Mouse (Mus musculus) MEL (cell line): ENCODE measurements at regions not wholly inside any gene's neighbourhood (a gene's known extent, or its start where the extent isn't known, plus 50 kb on each side); places are given as distances from the start of the nearest gene placed in this dataset.

Experiments
- E2F4 ChIP-seq: IDR thresholded peaks from 2 replicates; pipeline ENCODE4 v1.6.1; 2011; ENCODE audit warnings: low read depth, low read length, improper control_type of control experiment, borderline replicate concordance
- ELF1 ChIP-seq: IDR thresholded peaks from 2 replicates; pipeline ENCODE4 v1.6.1; 2014; ENCODE audit warnings: low read depth, mild to moderate bottlenecking, inconsistent platforms, low read length, improper control_type of control experiment, moderate library complexity
- EP300 ChIP-seq, 2 experiments: IDR thresholded peaks; 2 replicates each; pipeline ENCODE4 v1.6.1; 2011; ENCODE audit warnings: improper control_type of control experiment in 2 of 2, low read length in 2 of 2, low read depth in 1 of 2, mild to moderate bottlenecking in 1 of 2
- GABPA ChIP-seq: IDR thresholded peaks from 2 replicates; pipeline ENCODE4 v1.6.1; 2012; ENCODE audit warnings: low read depth, mild to moderate bottlenecking, inconsistent platforms, low read length, improper control_type of control experiment, moderate library complexity
- POLR2A ChIP-seq, 2 experiments: IDR thresholded peaks; 2 replicates each; pipeline ENCODE4 v1.6.1; 2011 to 2012; ENCODE audit warnings: low read length in 2 of 2, mild to moderate bottlenecking in 2 of 2, control low read depth in 1 of 2, improper control_type of control experiment in 1 of 2, low read depth in 1 of 2, moderate library complexity in 1 of 2; ENCODE audit not compliant: control insufficient read depth in 1 of 2, insufficient read depth in 1 of 2, poor library complexity in 1 of 2
- TAL1 ChIP-seq: IDR thresholded peaks from 2 replicates; pipeline ENCODE4 v1.6.1; 2012; ENCODE audit warnings: mild to moderate bottlenecking, inconsistent platforms, low read length, moderate library complexity, mixed read lengths
- TBP ChIP-seq: IDR thresholded peaks from 2 replicates; pipeline ENCODE4 v1.8.0; 2011; ENCODE audit warnings: low read depth, low read length, improper control_type of control experiment
- USF1 ChIP-seq: IDR thresholded peaks from 2 replicates; pipeline ENCODE4 v1.6.1; 2014; ENCODE audit warnings: low read depth, mild to moderate bottlenecking, inconsistent platforms, low read length, improper control_type of control experiment, moderate library complexity
- ZNF384 ChIP-seq: IDR thresholded peaks from 2 replicates; pipeline ENCODE4 v1.6.1; 2012; ENCODE audit warnings: low read depth, mild to moderate bottlenecking, inconsistent platforms, low read length, improper control_type of control experiment

DNA sequence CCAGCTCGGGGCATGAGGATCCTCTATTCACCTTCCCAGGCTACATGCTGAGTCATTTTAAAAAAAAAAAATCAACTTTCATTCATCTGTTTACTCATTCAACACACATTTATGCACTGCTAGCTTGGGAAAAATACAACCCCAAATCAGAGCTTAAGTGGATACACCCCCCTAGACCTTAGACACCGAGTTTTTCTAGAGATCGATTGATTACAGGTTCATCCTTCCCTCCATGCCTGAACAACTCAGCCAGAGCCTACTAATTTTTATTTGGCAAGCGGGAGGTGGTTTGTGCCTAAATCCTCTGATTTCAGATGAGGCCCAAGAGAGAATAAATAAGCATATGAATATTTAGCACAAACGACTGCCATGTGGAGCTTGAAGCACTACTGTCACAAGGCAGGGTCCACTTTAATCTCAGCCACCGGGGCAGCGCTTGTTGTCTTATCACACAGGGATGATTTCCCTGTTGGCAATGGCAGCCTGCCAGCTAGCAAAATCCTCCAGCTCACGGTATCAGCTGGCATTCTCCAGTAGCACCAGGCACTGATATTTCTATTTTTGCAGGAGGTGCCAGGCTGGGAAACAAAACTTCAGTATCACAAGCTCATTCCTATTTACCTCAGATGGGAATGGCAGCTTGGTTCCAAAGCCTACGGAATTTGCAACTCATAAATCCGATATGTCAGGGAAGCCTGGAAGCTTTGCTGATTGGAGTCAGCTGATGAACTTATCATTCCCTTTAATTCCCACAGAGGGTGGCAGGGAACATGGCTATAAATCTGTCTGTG, 90.2 kb upstream of the Pcgf5 start:
- TF ChIP-seq GABPA (no peak), TAL1 (no peak), ZNF384 (no peak), TBP (no peak), E2F4 (no peak), USF1 (no peak), EP300 (IDR thresholded peaks at IDR 0.05; ENCODE audit: low read depth in 1 of 2, low read length in 2 of 2) (no peak), POLR2A (IDR thresholded peaks at IDR 0.05; ENCODE audit: control insufficient read depth in 1 of 2, insufficient read depth in 1 of 2, low read depth in 1 of 2, low read length in 2 of 2, poor library complexity in 1 of 2) (no peak), ELF1 (no peak)
